Mouse (Mus musculus): Measurements from ENCODE around the gene Fbxo30. TPM values are rescaled to one million over a fixed set of nuclear protein-coding genes. Genes with fewer than 3 reads are reported as not detected.
A peak's percentile ranks its signal among the peaks of the same experiment; 100 is the strongest.
"Not testable (repeated sequence)": the region's sequence is repeated elsewhere in the genome, so short reads cannot be mapped to it uniquely, and the experiment has no call there.

Gene Fbxo30
- polyA plus RNA-seq, 1 experiment: not detected

DNA sequence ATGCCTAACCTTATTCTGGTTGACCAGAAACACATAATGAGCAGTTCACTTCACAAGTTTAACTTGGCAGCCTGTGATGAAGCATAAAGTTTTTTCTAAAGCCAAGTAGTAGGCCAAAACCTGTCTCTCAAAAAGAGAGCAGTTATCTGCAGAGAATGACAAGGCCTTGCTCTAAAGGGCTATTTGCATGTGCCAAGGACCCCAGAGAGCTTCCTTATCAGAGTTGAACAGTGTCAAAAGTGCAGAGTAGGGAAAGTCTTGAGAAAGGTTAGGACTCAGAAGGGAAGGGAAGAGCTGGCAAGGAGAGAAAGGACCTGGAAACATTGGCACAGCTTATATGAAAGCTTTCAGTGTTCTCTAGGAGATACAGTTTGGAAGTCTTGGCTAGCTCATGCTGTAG lies 29.4 kb downstream of the Fbxo30 start:
- TF ChIP-seq CTCF (IDR thresholded peaks at IDR 0.05; ENCODE audit: insufficient read depth, low read depth, low read length) (no peak), POLR2A (IDR thresholded peaks at IDR 0.05; ENCODE audit: insufficient read depth, low read depth, low read length) (no peak)
- H3K4me3 ChIP-seq (ENCODE audit: insufficient read depth, low read depth, low read length): no peak overlapping the region
- no peaks in the 10 kb centered on the region for H3K4me1 ChIP-seq (ENCODE audit: control insufficient read depth, insufficient read depth, low read length)

GRCm38 (mm10) chr10:11317856-11318454 lies 36.8 kb downstream of the Fbxo30 start:
- H3K27ac ChIP-seq (ENCODE audit: insufficient read depth, low read depth, low read length); H3K4me3 ChIP-seq (ENCODE audit: insufficient read depth, low read depth, low read length); H3K4me1 ChIP-seq (ENCODE audit: control insufficient read depth, insufficient read depth, low read length): not testable (repeated sequence)

More for the DNA sequence above, 29.4 kb downstream of the Fbxo30 start:
- no peak overlapping the region for H3K27ac ChIP-seq (ENCODE audit: insufficient read depth, low read depth, low read length)

DNA sequence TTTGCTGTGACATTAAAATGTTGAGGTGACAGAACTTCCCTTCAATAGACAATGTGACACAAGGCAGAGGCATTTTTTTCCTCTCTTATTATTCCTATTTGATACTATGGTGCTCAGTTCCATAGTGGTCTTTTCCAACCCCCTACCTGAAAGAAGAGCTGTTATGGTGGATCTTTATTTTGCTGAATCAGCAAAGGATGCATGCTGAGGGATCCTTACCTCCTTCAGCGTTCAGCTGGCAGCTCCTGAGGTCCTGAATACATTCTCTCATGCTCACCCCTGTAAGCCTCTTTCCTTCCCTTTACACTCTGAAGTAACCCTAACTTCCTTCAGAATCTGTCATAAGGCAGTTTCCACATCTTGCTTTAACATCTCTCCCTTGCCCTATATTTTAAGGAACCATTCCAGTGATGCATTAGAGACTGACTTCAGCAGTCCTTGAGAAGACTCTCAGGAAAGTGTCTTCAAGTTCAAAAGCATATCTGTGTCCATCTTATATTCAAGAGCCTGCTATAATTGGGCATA lies 38.4 kb downstream of the Fbxo30 start:
- Histone ChIP-seq H3K4me1 (ENCODE audit: control insufficient read depth, insufficient read depth, low read length) (no peaks in the 10 kb centered on the region), H3K27ac (ENCODE audit: insufficient read depth, low read depth, low read length) (no peak overlapping the region), H3K4me3 (ENCODE audit: insufficient read depth, low read depth, low read length) (no peak overlapping the region)
- WGBS: 69% methylated on average over 1 of the region's 1 CpGs
- no peak for TF ChIP-seq CTCF (IDR thresholded peaks at IDR 0.05; ENCODE audit: insufficient read depth, low read depth, low read length)
- TF ChIP-seq POLR2A (IDR thresholded peaks at IDR 0.05; ENCODE audit: insufficient read depth, low read depth, low read length): no peak

- Histone ChIP-seq H3K4me3 (ENCODE audit: insufficient read depth, low read depth, low read length) (no peak overlapping the region), H3K4me1 (ENCODE audit: control insufficient read depth, insufficient read depth, low read length) (no peaks in the 10 kb centered on the region), H3K27ac (ENCODE audit: insufficient read depth, low read depth, low read length) (no peak overlapping the region)
- TF ChIP-seq POLR2A (IDR thresholded peaks at IDR 0.05; ENCODE audit: insufficient read depth, low read depth, low read length): no peak
- TF ChIP-seq CTCF (IDR thresholded peaks at IDR 0.05; ENCODE audit: insufficient read depth, low read depth, low read length): no peak
- WGBS: 96% methylated on average over 7 of the region's 7 CpGs
Observed at GRCm38 (mm10) chr10:11322316-11322715, 41.2 kb downstream of the Fbxo30 start.

- H3K27ac ChIP-seq (ENCODE audit: insufficient read depth, low read depth, low read length): no peak overlapping the region
- WGBS: 68% methylated on average over 4 of the region's 4 CpGs
- TF ChIP-seq POLR2A (IDR thresholded peaks at IDR 0.05; ENCODE audit: insufficient read depth, low read depth, low read length) (no peak), CTCF (IDR thresholded peaks at IDR 0.05; ENCODE audit: insufficient read depth, low read depth, low read length) (no peak)
- H3K4me1 ChIP-seq (ENCODE audit: control insufficient read depth, insufficient read depth, low read length): no peaks in the 10 kb centered on the region
- no peak overlapping the region for H3K4me3 ChIP-seq (ENCODE audit: insufficient read depth, low read depth, low read length)
Observed at GRCm38 (mm10) chr10:11323202-11323898, 42.2 kb downstream of the Fbxo30 start.

DNA sequence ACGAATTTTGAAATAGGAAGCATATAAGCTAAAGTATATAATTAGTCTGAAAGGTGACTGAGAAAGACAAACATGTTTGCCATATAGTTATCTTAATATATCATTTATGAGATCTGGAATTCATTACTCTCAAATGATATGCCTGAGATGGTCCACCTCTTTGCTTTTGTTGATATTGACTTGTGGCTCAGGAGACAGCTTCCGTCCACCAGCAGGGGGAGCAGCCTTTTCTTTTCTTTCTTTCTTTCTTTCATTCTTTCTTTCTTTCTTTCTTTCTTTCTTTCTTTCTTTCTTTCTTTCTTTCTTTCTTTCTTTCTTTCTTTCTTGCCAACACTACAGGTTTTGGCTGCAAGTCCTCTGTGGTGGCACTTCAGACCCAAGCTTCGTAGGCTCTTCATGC lies 45.4 kb downstream of the Fbxo30 start:
- H3K4me3 ChIP-seq (ENCODE audit: insufficient read depth, low read depth, low read length): no peak overlapping the region
- no peak overlapping the region for H3K27ac ChIP-seq (ENCODE audit: insufficient read depth, low read depth, low read length)
- 87% methylated on average over 3 of the region's 3 CpGs for WGBS
- H3K4me1 ChIP-seq (ENCODE audit: control insufficient read depth, insufficient read depth, low read length): no peaks in the 10 kb centered on the region
- TF ChIP-seq CTCF (IDR thresholded peaks at IDR 0.05; ENCODE audit: insufficient read depth, low read depth, low read length) (no peak), POLR2A (IDR thresholded peaks at IDR 0.05; ENCODE audit: insufficient read depth, low read depth, low read length) (no peak)

DNA sequence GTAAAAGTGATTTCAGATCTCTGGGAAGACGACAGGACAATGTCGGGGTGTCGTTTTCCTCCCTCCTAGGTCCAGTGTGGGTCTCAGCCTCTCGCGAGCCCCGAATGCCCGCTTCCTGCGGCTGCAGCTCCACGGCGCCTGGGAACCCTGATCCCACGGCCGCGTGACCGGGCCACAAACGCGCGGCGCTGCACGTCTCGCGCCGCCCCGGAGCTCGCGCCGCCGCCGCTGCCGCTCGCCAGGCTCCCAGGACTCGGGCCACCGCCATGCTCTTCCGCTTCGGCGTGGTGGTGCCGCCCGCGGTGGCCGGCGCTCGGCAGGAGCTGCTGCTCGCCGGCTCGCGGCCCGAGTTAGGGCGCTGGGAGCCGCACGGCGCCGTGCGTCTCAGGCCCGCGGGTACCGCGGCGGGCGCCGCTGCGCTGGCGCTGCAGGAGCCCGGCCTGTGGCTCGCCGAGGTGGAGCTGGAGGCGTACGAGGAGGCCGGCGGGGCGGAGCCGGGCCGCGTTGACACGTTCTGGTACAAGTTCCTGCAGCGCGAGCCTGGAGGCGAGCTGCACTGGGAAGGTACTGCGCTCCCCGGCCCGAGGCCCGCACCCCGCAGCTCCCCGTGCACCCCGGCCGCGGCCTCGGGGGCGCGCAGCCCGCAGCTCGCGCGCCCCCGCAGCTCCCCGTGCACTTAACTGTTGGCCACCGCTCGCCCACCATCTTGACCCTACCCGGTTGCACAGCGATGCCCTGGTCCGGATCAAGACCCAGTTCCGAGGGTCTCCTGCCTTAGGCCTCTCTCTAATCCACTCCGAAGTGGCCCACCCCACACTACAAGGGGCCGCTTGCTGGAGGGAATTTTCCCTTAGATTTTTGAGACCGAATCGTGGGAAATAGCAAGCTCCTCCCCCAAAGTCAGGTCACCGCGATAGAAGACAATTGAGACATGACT lies 62.3 kb downstream of the Fbxo30 start, which contains the start of gene Epm2a:
Gene Epm2a (plus strand): TSS at position 200 of the 937 bp plus-strand sequence.
- WGBS: 3% methylated on average over 106 of the region's 106 CpGs
- Histone ChIP-seq H3K27ac (ENCODE audit: insufficient read depth, low read depth, low read length) (peak within 1 kb of the TSS; percentile 98), H3K4me1 (ENCODE audit: control insufficient read depth, insufficient read depth, low read length) (peaks cover 7% of the 10 kb centered on the region; the same call in 1 of the 2 replicates), H3K4me3 (ENCODE audit: insufficient read depth, low read depth, low read length) (peak within 1 kb of the TSS; percentile 97)
- TF ChIP-seq POLR2A (IDR thresholded peaks at IDR 0.05; ENCODE audit: insufficient read depth, low read depth, low read length) (no peak), CTCF (IDR thresholded peaks at IDR 0.05; ENCODE audit: insufficient read depth, low read depth, low read length) (no peak)

DNA sequence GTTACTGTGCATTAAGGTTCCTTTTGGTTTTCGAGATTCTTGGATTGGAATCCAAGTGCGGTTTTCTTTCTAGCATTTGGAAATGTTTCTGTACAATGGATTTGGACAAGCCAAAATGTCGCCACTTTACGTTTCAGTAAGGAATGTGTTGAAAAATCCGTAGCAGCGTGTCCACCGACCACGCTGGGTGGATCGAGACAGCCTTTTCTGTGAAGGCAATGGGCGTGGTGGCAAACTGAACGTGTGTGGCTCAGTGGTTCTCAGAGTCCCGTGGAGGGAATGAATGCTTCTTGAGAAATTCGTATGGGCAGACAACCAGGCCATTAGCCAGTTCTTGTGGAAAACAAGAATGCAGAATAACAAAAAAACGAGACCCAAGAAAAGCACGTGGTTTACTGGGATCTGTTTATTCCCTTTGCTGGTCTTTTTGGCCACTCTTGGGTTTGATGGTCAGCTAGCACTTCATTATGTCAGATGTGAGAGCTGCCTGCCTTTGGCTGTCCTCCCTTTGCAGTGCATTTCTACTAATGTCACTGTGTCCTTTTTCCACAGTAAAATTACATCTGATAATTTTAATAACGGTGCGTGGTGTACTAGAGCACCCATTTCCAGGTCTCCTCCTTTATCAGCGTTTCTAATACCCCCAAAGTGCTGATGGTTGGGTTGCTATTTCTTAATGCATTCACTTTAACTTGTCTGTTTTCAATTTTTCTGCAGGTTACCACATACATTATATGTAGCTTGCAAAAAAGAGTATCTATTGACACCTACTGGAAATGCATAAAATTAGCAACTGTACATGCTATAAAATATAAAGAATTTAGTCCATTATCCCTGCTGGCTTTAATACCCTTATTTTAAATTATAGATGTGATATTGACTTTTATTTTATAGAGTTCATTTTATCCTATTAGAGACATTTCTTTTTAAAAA lies 63.7 kb downstream of the Fbxo30 start:
- H3K27ac ChIP-seq (ENCODE audit: insufficient read depth, low read depth, low read length): no peak overlapping the region
- H3K4me1 ChIP-seq (ENCODE audit: control insufficient read depth, insufficient read depth, low read length): peaks cover 7% of the 10 kb centered on the region; the same call in 1 of the 2 replicates
- no peak for TF ChIP-seq CTCF (IDR thresholded peaks at IDR 0.05; ENCODE audit: insufficient read depth, low read depth, low read length)
- TF ChIP-seq POLR2A (IDR thresholded peaks at IDR 0.05; ENCODE audit: insufficient read depth, low read depth, low read length): no peak
- WGBS: 47% methylated on average over 18 of the region's 18 CpGs
- H3K4me3 ChIP-seq (ENCODE audit: insufficient read depth, low read depth, low read length): peak overlapping the region; percentile 24; the same call in 1 of the 2 replicates

Other genes starting within 250 kb of the Fbxo30 start
- gene Grm1, start 199.0 kb upstream of the Fbxo30 start, polyA plus RNA-seq (2012; ENCODE audit: insufficient read depth, insufficient read length, low replicate concordance, missing spikeins): not detected in 2 replicates
- gene Shprh, start 131.9 kb upstream of the Fbxo30 start, polyA plus RNA-seq (2012; ENCODE audit: insufficient read depth, insufficient read length, low replicate concordance, missing spikeins): not detected in 2 replicates
- gene Epm2a, start 62.1 kb downstream of the Fbxo30 start, polyA plus RNA-seq (2012; ENCODE audit: insufficient read depth, insufficient read length, low replicate concordance, missing spikeins): not detected in 2 replicates

All from olfactory bulb, adult 2 months (tissue).